Mouse (Mus musculus) myocyte (in vitro differentiated cells): Measurements from ENCODE around the gene Mroh8.

ENCODE experiments used
- E2F4 ChIP-seq: IDR thresholded peaks from one replicate; pipeline ENCODE4 v1.6.1; 2011; ENCODE audit warnings: mild to moderate bottlenecking, control low read depth, moderate library complexity; ENCODE audit not compliant: insufficient read depth
- MYOD1 ChIP-seq, 3 experiments: IDR thresholded peaks; one replicate each; pipeline ENCODE4 v1.6.1; 2011; ENCODE audit warnings: control low read depth in 2 of 3, low read depth in 2 of 3, mild to moderate bottlenecking in 2 of 3, moderate library complexity in 1 of 3; ENCODE audit not compliant: insufficient read length in 2 of 3, control insufficient read depth in 1 of 3
- MYOG ChIP-seq, 3 experiments: IDR thresholded peaks; one replicate each; pipeline ENCODE4 v1.6.1; 2011; ENCODE audit warnings: control low read depth in 2 of 3, low read depth in 2 of 3, mild to moderate bottlenecking in 2 of 3; ENCODE audit not compliant: insufficient read length in 2 of 3, control insufficient read depth in 1 of 3, insufficient read depth in 1 of 3
- POLR2A ChIP-seq: IDR thresholded peaks from one replicate; pipeline ENCODE4 v1.6.1; 2011; ENCODE audit warnings: low read depth, mild to moderate bottlenecking, control low read depth, moderate library complexity; ENCODE audit not compliant: insufficient read length
- POLR2AphosphoS2 ChIP-seq: IDR thresholded peaks from one replicate; pipeline ENCODE4 v1.6.1; 2011; ENCODE audit warnings: low read depth, control low read depth; ENCODE audit not compliant: insufficient read length
- TCF12 ChIP-seq: IDR thresholded peaks from one replicate; pipeline ENCODE4 v1.6.1; 2011; ENCODE audit warnings: mild to moderate bottlenecking, control low read depth; ENCODE audit not compliant: poor library complexity, insufficient read depth, severe bottlenecking
- TCF3 ChIP-seq: IDR thresholded peaks from one replicate; pipeline ENCODE4 v1.6.1; 2011; ENCODE audit warnings: low read depth, control low read depth; ENCODE audit not compliant: insufficient read length
- USF1 ChIP-seq: IDR thresholded peaks from one replicate; pipeline ENCODE4 v1.6.1; 2011; ENCODE audit warnings: low read depth, mild to moderate bottlenecking, control low read depth, moderate library complexity

DNA sequence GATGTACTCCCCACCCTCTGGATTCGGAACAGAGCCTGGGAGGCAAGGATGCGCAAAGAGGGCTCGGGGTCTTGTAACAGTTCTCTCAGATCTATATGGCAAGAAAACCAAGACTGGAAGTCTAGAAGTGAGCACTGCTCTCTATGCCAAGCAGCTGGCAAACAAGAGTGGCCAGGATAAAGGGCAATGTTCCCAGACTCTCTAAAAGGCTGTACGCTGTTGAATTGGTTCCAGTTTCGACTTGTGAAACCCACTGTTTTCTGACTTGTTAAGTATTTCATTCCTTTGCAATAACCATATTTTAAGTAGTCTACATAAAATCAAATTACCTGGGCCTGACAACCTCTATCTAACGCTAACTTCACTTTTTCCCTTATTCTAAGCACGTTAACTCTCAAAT is 67.6 kb downstream of the Mroh8 start:
- TF ChIP-seq TCF3 (no peak), USF1 (no peak), E2F4 (no peak), TCF12 (no peak), POLR2A (no peak), MYOD1 (IDR thresholded peaks at IDR 0.05; ENCODE audit: control insufficient read depth in 1 of 3, insufficient read length in 2 of 3, low read depth in 2 of 3) (no peak), POLR2AphosphoS2 (no peak), MYOG (IDR thresholded peaks at IDR 0.05; ENCODE audit: control insufficient read depth in 1 of 3, insufficient read depth in 1 of 3, insufficient read length in 2 of 3, low read depth in 2 of 3) (no peak)
